Mouse (Mus musculus) mouse trophoblast stem cell (cell line): ENCODE measurements around the gene Treml2.
"Not testable (repeated sequence)": the region's sequence is repeated elsewhere in the genome, so short reads cannot be mapped to it uniquely, and the experiment has no call there.

Source experiments
- in situ Hi-C, 2 experiments: fragments of 300-500 bp; cut with MseI, MboI; formaldehyde crosslinking; loops; 2 replicates in 1 of 2; 3 replicates in 1 of 2; pipeline ENCODE4 v1.15.1; 2025

Gene Treml2

DNA sequence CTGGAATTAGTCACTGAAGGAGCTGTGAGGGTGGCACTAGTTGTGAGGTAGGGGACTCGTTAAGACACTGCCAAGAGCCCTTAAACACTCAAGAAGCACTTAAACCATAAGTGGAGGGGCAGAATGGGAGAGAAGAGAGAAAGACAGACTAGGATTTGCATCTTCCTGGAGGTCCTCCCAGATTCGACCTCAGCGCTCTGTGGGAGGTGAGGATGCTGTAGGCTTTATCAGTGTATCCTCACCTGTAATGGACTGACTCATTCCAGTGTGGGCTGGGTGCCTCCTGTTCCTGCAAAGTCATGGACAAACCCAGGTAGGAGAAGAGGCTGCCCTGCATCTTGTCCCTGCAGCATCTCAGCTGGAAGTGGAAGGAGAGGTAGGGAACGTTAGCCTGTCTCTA lies 47.5 kb downstream of the Treml2 start:
- in situ Hi-C loops: no loop called here

DNA sequence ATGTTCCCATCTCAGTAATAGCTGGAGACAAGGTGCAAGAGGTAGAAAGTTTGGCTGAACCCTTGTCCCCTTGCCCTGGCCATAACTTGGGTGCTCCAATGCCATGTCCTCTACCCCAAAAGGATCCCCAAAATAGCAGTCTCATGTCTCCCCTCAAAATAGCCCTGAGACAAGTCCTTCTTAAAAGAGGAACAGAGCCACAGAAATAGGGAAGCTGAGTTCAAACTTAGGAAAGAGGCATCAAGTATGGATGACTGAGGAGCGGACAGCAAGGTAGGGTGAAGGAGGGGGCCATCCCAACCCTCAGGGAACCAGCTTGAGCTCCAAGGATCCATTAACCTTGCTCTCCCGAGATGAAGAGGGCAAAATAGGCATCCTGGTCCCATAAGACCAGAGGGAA lies 48.0 kb downstream of the Treml2 start:
- in situ Hi-C loops: no loop called here

DNA sequence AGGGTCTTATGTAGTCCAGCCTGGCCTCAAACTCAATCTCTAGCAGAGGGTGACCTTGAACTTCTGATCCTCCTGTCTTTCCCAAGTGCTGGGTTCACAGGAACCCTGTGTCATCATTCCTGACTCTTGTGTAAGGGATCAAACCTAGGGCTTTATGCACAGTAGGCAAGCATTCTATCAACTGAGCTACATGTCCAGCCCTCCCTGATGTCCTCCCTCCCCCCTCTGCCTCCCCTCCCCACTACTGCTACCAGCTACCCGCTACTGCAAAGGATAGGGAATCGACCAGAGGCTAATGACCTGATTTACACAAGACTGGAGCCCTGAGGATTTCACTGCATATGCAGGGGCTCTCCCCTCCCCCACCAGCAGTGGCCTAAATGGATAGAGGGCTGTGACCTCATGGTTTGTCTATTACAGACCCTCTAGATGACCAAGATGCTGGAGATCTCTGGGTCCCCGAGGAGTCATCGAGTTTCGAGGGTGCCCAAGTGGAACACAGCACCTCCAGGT lies 51.4 kb downstream of the Treml2 start:
- in situ Hi-C loops: no loop called here

DNA sequence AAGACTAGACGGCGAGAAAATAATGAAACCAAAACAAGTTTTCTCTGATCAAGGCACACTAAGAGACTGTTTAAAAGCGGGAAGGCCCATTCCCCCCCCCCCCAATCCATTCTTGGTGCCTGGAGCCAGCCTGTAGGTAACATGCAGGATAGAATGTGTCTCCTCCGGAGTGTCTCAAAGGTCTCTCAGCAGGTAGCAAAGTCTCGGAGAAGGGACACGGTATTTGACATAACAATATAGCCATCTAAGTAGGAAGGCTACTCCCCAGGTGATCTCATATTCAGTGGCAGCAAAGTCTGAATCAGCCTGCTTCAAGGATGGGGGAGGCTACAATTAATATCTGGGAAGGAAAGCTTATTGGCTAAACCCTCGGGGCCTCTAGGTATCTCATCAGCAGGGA lies 53.7 kb downstream of the Treml2 start:
- in situ Hi-C loops: not testable (repeated sequence)

DNA sequence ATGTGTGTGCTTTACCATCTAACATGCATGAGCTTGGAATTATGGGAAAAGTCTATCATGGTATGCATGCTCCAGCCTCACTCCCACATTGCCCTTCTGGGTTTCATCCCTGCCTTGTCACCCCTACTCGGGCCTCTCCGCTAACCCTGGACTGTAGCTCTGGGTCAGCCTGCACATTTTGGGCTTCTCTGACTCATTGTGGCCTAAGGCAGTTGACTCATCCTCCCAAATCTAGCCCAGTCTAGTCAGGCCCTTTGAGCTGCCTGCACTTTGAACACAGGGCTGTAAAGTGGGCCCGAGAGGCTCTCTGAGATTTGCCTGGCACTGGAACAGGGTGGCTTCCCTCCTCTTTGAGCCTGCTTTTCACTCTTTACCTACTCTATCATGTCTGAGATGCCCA lies 56.5 kb downstream of the Treml2 start:
- in situ Hi-C loops: no loop called here

DNA sequence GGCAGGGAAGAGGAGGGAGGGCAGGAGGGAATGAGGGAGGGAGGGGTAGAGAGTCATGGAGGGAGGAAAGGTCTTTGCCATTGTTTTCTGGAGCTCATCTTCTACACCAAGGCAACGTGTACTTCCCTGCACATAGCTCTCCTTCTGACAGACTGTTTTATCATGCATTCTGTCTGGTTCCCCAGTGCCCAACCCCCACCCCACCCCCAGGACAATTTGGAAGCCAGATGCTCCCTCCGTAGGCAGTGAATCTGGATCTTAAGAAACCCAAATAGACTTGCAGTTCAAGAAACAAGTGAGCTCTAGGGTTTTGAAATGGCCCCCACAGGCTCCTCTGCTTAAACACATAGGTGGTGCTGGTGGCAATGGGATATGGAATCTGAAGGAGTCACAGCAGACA lies 58.6 kb downstream of the Treml2 start:
- in situ Hi-C loops: no loop called here

DNA sequence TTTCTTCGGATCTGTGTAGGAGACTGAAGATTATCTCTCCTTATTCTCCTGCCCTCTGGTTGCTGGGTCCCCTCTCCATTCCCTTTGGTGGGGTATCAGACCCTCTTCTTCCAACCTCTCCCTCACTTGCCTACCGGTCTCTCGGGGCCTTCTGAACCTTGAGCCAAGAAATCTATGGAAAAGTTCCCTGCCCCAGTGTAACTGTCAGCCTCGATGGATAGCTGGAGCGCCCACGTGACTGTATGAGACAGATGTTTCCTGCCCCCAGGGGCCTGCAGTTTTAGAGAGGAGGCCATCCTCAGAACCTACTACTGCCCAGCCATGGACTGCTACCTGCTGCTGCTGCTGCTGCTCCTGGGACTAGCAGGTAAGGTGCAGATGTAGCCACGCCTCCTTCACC lies 60.3 kb downstream of the Treml2 start, which contains the start of gene Treml1:
TSS of gene Treml1 (plus strand) at position 301 of the 400 bp plus-strand sequence.
- in situ Hi-C loops: no loop called here

DNA sequence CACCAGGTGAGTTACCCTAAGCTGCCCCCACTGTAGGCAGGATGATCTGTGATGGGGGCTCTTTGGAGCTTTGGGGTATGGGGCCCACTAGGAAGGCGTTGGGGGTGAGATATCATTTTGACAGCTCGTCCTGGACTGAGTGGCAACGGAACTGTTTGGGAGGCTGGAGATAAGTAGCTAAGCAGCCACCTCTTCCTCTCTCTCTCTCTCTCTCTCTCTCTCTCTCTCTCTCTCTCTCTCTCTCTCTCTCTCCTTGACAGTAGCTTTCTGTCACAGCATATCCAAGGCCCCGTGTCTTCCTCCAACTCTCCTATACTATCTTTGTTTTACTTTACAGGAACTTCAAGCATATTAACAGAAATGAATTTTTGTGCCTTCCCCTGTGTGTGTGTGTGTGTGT lies 61.2 kb downstream of the Treml2 start:
- in situ Hi-C loops: no loop called here
